In genomic region chr5:134742221-134742795, GRCm38 (mm10) we compare ENCODE assay signal across 9 mouse cellular contexts. TPM values are rescaled to one million over a fixed set of nuclear protein-coding genes. Genes with fewer than 3 reads are reported as not detected.
A peak's percentile ranks its signal among the peaks of the same experiment; 100 is the strongest.
DNase-seq lines count a peak whose midpoint lies in the region; ATAC-seq lines count a peak whose summit lies in the region.
"Had no signal": no experiment of that assay in that cellular context is flagged by ENCODE, and none has a peak within 500 bp of the region (broad histone marks: within the 10 kb centered on the region; RNA-seq: fewer than 3 reads in every experiment).

No protein-coding gene starts in this region.

- ATAC-seq in hindbrain, embryonic 14.5 days (ENCODE audit: low FRiP score), result no peak
- ATAC-seq in megakaryocyte progenitor cell, adult 5-6 weeks (replicated peaks; ENCODE audit: poor library complexity), result peak; percentile 48

- no peak overlapping the region for H3K9ac ChIP-seq in hindbrain, embryonic 14.5 days

- no peaks in the 10 kb centered on the region for H3K36me3 ChIP-seq in hindbrain, embryonic 14.5 days (replicated peaks; ENCODE audit: control insufficient read depth, insufficient read depth)

- H3K4me3 ChIP-seq in hindbrain, embryonic 14.5 days (replicated peaks; ENCODE audit: low read length), result no peak overlapping the region

- H3K4me2 ChIP-seq in hindbrain, embryonic 14.5 days (replicated peaks), result 0 out of 2 replicates have a peak overlapping the region, but pooled peaks have one; percentile 2

- 14% methylated on average over 18 of the region's 19 CpGs for WGBS in hindbrain, embryonic 14.5 days

- H3K9me3 ChIP-seq in hindbrain, embryonic 14.5 days (ENCODE audit: control insufficient read depth, low read length), result no peaks in the 10 kb centered on the region

- peak; percentile 9 for DNase-seq in kidney, adult 18-20 months
- no peak for DNase-seq in kidney, adult 9 months
- peak; percentile 44 for DNase-seq in embryo, embryonic 10 days (ENCODE audit: low spot score)
- no peak for DNase-seq in hindbrain, embryonic 14.5 days (ENCODE audit: low spot score)
- DNase-seq in layer of hippocampus, postnatal 25 days (ENCODE audit: extremely low spot score in 1 of 2, low spot score in 1 of 2), result no peak
- no peak for DNase-seq in left cerebral cortex, adult 18-20 months (ENCODE audit: low spot score in 2 of 2)
- DNase-seq in layer of hippocampus, adult 11-12 months (ENCODE audit: low spot score), result no peak

- no peak overlapping the region for H3K27ac ChIP-seq in hindbrain, embryonic 14.5 days

- H3K4me1 ChIP-seq in hindbrain, embryonic 14.5 days (replicated peaks; ENCODE audit: control insufficient read depth, insufficient read depth, low read length), result peaks cover 7% of the 10 kb centered on the region; the same call in 1 of the 2 replicates

- H3K27me3 ChIP-seq in hindbrain, embryonic 14.5 days (ENCODE audit: control insufficient read depth, insufficient read depth, low read length), result no peaks in the 10 kb centered on the region

RNA-seq across cellular contexts. Expression of gene Eln, which starts 4.8 kb away (rescaled TPM):
- 17.9 and 21.4 TPM in 2 replicates for polyA plus RNA-seq in hindbrain, embryonic 14.5 days (2014; fragmentation: Nextera tagmentation; extraction: Ambion mirVana)
- not detected in 2 replicates for total RNA-seq in megakaryocyte progenitor cell, adult 5-6 weeks (2015)
- total RNA-seq in megakaryocyte progenitor cell, adult 5-6 weeks (2017), result not detected in 2 replicates
- 10 to 100 TPM; 15.8 to 17.5 TPM for total RNA-seq in layer of hippocampus, postnatal 25 days (2021)
- total RNA-seq in left cerebral cortex, adult 18-20 months (2021), result 1 to 10 TPM; 7.3 to 7.5 TPM
- total RNA-seq: hematopoietic stem cell, adult 5-6 weeks had no signal

RNA-seq across cellular contexts. Expression of gene Limk1, which starts 53.9 kb away (rescaled TPM):
- 25.5 and 26.4 TPM in 2 replicates for polyA plus RNA-seq in hindbrain, embryonic 14.5 days (2014; fragmentation: Nextera tagmentation; extraction: Ambion mirVana)
- 14.1 and 15.2 TPM in 2 replicates for total RNA-seq in megakaryocyte progenitor cell, adult 5-6 weeks (2015)
- 11.5 and 16.6 TPM in 2 replicates for total RNA-seq in megakaryocyte progenitor cell, adult 5-6 weeks (2017)
- total RNA-seq in layer of hippocampus, postnatal 25 days (2021), result 10 to 100 TPM; 39.9 to 41.8 TPM
- total RNA-seq in left cerebral cortex, adult 18-20 months (2021), result 10 to 100 TPM; 59.8 to 63.7 TPM

Comparison
In these comparisons a context has a peak if more than half of its experiments do, and no peak if none do; other contexts are left out.
1. DNase-seq: peak in kidney, adult 18-20 months (single experiment) and embryo, embryonic 10 days (single experiment); none in kidney, adult 9 months (single experiment), hindbrain, embryonic 14.5 days (single experiment), layer of hippocampus, postnatal 25 days (0 of 2), left cerebral cortex, adult 18-20 months (0 of 2) and layer of hippocampus, adult 11-12 months (single experiment).
2. RNA of gene Eln, which starts 4.8 kb away (total RNA-seq): 15.8 to 17.5 TPM in layer of hippocampus, postnatal 25 days and 7.3 to 7.5 TPM in left cerebral cortex, adult 18-20 months; not detected in megakaryocyte progenitor cell, adult 5-6 weeks; every median in the first group is over 4 times any median in the second.